Mouse (Mus musculus) cortical plate, adult 2 months (tissue): Measurements from ENCODE around the gene Lrrc27.

Experiments
- CTCF ChIP-seq: fragments of 200-500 bp; IDR thresholded peaks from 2 replicates; pipeline ENCODE4 v1.5.1; 2011; ENCODE audit warnings: mild to moderate bottlenecking, control low read depth, low read length; ENCODE audit not compliant: insufficient read depth; ENCODE audit errors: extremely low read depth
- POLR2A ChIP-seq: fragments of 200-500 bp; IDR thresholded peaks from 2 replicates; pipeline ENCODE4 v1.6.1; 2011; ENCODE audit warnings: mild to moderate bottlenecking, low read length, control low read depth; ENCODE audit not compliant: insufficient read depth; ENCODE audit errors: extremely low read depth

- TF ChIP-seq CTCF (no peak), POLR2A (no peak)
Measured at GRCm38 (mm10) chr7:139273397-139273719, 60.6 kb downstream of the Lrrc27 start.
